Mouse (Mus musculus) lung, postnatal 36 days (tissue): ENCODE results near the gene Klk13.

Experiments used
- DNase-seq: peaks from one replicate; pipeline ENCODE4 v3.0.0; 2022; ENCODE audit warnings: mixed read lengths

The Klk13 gene

DNA sequence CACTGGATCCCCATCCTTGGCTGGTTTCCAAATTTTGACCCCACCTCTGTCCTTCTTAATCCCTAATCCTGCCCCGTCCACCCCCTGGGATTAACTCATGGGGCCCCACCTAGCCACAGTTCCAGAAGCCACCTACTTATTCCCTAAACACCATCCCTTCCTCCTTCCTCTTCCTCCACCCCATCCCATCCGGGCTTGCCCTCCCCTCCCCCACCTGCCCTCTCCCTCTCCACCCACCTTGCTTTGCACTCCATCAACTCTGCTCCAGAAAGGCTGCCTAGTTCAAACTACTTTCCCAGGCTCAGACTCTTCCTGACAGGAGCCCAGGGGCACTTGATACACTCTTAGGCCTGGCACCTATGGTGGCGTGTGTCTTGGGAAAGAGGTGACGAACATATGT is at the start of gene Klk13:
Gene Klk13, plus strand, starts transcription at position 301 of the 400 bp plus-strand sequence.
- no peak for DNase-seq

- peak; percentile 16 for DNase-seq
Observed at GRCm38 (mm10) chr7:43662804-43663203, 49.6 kb upstream of the Klk13 start.

DNA sequence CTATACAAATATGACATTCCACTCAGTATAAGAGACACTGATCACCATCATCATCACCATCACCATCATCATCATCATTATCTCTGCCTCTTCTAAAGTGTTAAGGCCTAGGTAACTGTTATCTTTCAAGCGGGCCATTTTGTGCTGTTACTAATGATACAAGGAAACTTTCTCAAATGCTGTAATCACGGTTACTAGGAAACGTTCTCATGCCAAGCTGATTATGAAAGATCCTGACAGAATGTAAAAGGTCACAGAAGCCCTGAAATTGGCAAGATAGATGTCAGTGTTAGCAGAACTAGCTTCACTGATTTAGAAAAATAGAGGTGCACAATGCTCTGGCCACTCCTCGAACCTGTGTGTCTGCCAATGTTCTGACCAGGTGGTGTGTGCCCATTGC is 45.1 kb upstream of the Klk13 start:
- peak; percentile 28 for DNase-seq

- peak; percentile 49 for DNase-seq
Observed at GRCm38 (mm10) chr7:43668582-43668981, 43.8 kb upstream of the Klk13 start.

DNA sequence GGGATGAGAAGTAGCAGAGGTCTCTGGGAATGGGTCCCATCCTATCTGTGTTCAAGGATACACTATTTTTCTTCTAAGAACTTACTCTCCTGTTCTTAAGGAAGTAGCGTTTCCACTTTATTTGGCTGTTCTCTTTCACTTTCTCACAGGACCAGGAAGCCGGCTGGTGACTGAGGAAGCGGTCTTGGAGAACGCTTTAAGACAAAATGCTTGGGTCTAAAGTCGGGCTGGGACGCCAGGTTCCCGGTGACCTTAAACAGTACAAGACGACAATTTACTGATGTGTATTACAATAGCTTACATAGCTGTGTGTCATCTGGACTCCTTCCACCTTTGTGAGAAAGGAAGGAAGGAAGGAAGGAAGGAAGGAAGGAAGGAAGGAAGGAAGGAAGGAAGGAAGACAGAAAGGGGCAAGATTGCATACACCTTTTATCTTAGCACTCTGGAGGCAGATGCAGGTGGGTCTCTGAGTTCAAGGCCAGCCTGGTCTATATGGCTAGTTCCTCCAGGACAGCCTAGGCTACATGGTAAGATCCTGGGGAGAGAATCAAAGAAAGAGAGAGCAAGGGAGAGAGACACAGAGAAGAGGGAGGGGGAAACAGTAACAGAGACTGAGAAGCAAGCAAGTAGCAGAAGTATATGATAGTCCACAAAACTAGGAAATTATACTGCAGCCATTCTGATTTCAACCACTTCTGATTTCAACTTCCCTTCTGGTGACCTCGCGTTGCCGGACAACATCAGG is 41.1 kb upstream of the Klk13 start:
- no peak for DNase-seq

DNA sequence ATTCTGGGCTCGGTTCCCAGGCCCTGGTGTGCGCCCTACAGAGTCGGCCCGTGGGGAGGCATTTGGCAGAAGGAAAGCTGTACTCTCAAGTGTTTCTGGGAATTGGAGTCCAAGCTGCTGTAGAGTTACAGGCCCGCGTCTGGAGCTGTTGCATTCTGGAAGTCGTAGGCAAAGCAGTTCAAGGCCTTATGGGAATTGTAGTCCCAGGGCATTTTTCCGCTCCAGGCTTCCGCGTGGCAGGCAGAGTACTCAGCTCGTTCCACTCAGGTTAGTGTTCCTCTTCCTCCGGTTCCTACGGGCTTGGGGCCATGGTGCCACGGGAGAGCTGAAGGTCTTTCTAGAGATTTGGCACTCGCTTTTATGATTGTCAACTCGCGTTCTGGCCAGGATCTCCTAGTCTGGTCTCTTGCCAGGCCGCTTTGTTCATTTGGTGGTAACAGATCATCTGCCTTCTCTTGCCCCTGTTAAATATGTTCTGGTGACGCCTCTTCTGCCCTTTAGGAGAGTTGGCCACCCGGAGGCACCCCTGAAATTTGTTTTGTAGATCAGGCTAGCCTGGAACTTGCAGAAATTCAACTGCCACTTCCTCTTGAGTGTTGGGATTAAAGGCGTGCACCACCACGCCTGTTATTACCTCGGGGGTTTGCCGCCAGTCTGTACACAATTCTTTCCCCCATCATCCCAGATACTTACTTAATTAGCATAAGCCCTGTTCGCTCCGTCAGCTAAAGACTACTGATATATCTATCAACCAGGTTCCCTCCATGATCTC is 40.4 kb upstream of the Klk13 start, which contains the start of gene Ctu1:
Gene Ctu1, plus strand, starts transcription at position 208 of the 772 bp plus-strand sequence.
- peak; percentile 98 for DNase-seq

DNA sequence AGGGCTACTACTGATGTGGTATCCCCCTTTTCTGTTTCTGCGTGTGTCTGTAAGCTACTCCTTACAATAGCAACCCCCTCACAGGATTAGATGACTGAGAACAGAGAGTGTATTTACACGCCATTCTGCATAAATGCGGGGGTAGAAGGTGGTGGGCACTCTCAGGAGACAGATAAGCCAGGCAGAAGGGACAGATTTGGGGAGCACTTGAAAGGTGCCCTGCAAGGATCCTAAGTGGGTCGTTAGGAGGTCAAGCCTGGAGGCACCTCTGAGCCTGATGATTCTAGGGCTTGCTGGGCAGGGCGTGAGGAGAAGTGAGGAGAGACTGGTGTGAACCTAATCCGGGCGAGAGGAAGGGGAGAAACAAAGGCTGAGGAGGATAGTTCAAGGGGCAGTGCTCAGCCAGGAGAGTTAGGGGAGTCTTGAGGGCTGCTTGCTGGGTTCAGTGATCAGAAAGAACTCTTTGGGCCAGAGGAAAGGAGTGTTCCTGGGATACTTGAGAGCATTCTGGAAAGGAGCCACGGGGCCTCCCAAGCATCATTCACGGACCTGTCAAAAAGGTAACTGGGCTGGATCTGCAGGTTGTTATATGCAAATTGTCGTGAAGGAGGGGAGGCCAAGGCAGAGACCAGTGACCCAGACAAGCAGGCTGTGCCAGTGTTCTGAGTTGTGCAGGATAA is 39.6 kb upstream of the Klk13 start:
- peak; percentile 71 for DNase-seq

DNA sequence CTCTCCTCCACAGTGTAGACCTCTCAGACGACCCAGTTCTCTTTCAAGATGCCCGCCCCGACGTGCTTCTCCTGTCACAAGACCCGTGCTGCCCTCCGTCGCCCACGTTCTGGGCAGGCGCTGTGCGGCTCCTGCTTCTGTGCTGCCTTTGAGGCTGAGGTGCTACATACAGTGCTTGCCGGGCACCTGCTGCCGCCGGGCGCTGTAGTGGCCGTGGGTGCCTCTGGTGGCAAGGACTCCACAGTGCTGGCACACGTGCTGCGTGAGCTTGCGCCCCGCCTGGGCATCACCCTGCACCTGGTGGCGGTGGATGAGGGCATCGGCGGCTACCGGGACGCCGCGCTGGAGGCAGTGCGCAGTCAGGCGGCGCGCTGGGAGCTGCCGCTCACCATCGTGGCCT is 37.3 kb upstream of the Klk13 start:
- no peak for DNase-seq

- peak; percentile 78 for DNase-seq
Observed at GRCm38 (mm10) chr7:43678517-43678916, 33.9 kb upstream of the Klk13 start.

- DNase-seq, result peak; percentile 79
Observed at GRCm38 (mm10) chr7:43680960-43681359, 31.4 kb upstream of the Klk13 start.

- peak; percentile 44 for DNase-seq
Observed at GRCm38 (mm10) chr7:43682511-43682910, 29.9 kb upstream of the Klk13 start.

GRCm38 (mm10) chr7:43685088-43685487 is 27.3 kb upstream of the Klk13 start:
- DNase-seq, result peak; percentile 71

- no peak for DNase-seq
Observed at GRCm38 (mm10) chr7:43690118-43690517, 22.2 kb upstream of the Klk13 start, which contains the start of gene Klk14. Gene Klk14, plus strand, starts transcription at chr7:43690418.

GRCm38 (mm10) chr7:43710031-43710430 is 2.3 kb upstream of the Klk13 start:
- DNase-seq, result peak; percentile 51

DNA sequence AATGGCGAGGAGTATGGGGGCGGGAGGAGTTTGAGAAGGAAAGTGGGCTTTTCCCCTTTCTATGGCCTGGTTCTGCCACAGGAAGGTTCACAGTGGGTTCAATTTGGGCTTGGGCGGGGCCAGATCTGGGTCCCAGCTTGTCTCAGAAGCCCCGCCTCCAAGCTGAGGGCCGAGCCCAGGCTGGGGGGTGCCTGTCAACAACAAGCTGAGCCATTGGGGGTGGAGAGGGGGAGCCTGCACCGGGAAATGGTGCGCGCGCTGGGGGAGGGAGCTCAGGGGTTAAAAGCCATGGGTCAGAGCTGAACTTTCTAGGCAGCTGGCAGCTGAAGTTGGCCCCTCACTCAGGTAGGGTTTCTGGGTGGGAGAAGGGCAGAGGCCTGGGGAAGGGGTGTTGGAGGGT is 550 bp downstream of the Klk13 start:
- DNase-seq, result peak; percentile 17

- peak; percentile 62 for DNase-seq
Observed at GRCm38 (mm10) chr7:43713741-43714351, 1.5 kb downstream of the Klk13 start.

DNA sequence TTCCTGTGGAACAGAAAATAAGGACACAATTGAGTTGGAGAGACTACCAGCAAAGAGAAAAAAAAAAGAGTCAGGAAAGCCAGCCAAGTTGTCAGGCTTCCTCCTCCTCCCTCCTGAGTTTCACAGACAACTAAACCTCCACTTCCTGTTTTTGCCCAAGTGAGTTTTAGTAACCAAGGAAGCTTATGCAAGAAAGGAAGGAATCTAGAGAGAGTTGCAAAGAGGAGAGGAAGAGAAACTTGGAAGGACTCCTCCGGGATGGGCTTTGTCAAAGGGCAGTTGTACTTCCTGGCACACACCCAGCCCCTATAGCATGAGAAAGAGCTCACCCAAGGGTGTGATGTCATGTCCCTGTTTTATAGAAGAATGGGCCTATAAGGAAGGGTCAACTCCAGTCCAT is 35.4 kb downstream of the Klk13 start:
- peak; percentile 73 for DNase-seq

DNA sequence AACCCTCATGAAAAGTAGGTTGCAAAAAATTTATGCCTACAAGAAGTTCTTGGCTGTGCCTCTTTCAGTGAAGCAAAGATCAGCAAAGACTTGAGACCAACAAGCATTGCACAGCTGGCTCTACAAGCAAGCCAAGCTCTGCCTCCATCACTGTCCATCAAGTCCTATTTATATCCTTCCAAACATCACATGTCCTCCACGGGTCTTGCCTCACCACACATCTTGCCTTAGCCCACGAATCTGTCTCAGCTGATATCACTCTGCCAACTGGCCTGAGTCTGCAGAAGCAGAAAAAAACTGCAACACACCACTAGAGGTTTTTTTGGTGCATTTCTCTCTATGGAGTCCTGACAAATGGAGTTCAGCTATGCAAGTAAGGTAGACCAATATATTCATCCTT is 40.4 kb downstream of the Klk13 start:
- no peak for DNase-seq

GRCm38 (mm10) chr7:43766484-43766883 is 54.1 kb downstream of the Klk13 start:
- DNase-seq, result no peak

- DNase-seq, result no peak
Observed at GRCm38 (mm10) chr7:43768597-43768996, 56.2 kb downstream of the Klk13 start, which contains the start of gene Klk12. Gene Klk12, plus strand, starts transcription at chr7:43768897.

- DNase-seq, result no peak
Observed at GRCm38 (mm10) chr7:43769636-43770035, 57.3 kb downstream of the Klk13 start.

DNA sequence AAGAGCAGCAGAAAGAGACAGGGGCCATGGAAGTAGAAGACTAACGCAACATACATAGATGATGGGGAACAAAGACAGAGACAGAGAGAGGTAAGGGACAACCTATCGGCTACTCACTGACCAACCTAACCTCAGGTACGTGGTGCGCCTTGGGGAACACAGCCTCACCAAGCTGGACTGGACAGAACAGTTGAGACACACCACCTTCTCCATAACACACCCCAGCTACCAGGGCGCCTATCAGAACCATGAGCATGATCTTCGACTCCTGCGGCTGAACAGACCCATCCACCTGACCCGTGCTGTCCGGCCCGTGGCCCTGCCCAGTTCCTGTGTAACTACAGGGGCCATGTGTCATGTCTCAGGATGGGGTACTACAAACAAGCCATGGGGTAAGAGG is 58.3 kb downstream of the Klk13 start:
- no peak for DNase-seq

- no peak for DNase-seq
Observed at GRCm38 (mm10) chr7:43771916-43772315, 59.5 kb downstream of the Klk13 start.
